Mouse (Mus musculus) urinary bladder, postnatal 14 days (tissue): ENCODE measurements around the gene Lrrtm3.

Source experiments
- DNase-seq: peaks from one replicate; pipeline ENCODE4 v3.0.0; 2021; ENCODE audit warnings: low spot score

Gene Lrrtm3

GRCm38 (mm10) chr10:63886449-63887088, 203.5 kb downstream of the Lrrtm3 start:
- no peak for DNase-seq

- peak; percentile 26 for DNase-seq
Observed at GRCm38 (mm10) chr10:63880462-63880903, 209.6 kb downstream of the Lrrtm3 start.
